Mouse (Mus musculus) ES-E14 (cell line): ENCODE results near the gene Endog. TPM values are rescaled to one million over a fixed set of nuclear protein-coding genes. Genes with fewer than 3 reads are reported as not detected.

ENCODE experiments used
- DNase-seq: peaks from one replicate; pipeline ENCODE4 v3.0.0-alpha.2; 2013; ENCODE audit warnings: low read depth, low spot score
- H3K27ac ChIP-seq: 2 replicates; pipeline ENCODE4 v1.5.1; 2012; ENCODE audit warnings: low read depth, mild to moderate bottlenecking, low read length, moderate library complexity, mixed read lengths; ENCODE audit not compliant: poor library complexity, insufficient read depth, severe bottlenecking
- H3K36me3 ChIP-seq: 2 replicates; pipeline ENCODE4 v1.6.1; 2012; ENCODE audit warnings: mild to moderate bottlenecking, low read length, moderate library complexity, mixed read lengths; ENCODE audit not compliant: control insufficient read depth, poor library complexity, insufficient read depth, severe bottlenecking
- H3K4me1 ChIP-seq, 2 experiments: fragments of 150-350 bp in 1 of 2; sonication (generic) in 1 of 2; 2 replicates each; pipeline ENCODE4 v1.6.1; 2012; ENCODE audit warnings: low read length in 2 of 2, mild to moderate bottlenecking in 1 of 2, mixed read lengths in 1 of 2; ENCODE audit not compliant: control insufficient read depth in 2 of 2, insufficient read depth in 2 of 2, poor library complexity in 1 of 2
- H3K4me3 ChIP-seq, 2 experiments: fragments of 150-350 bp in 1 of 2; sonication (generic) in 1 of 2; 2 replicates each; pipeline ENCODE4 v1.5.1; 2012; ENCODE audit warnings: low read length in 2 of 2, low read depth in 1 of 2, mild to moderate bottlenecking in 1 of 2, mixed read lengths in 1 of 2; ENCODE audit not compliant: insufficient read depth in 1 of 2, poor library complexity in 1 of 2, severe bottlenecking in 1 of 2
- H3K9ac ChIP-seq: 2 replicates; pipeline ENCODE4 v1.6.1; 2012; ENCODE audit warnings: low read depth, mild to moderate bottlenecking, low read length, mixed read lengths; ENCODE audit not compliant: poor library complexity, insufficient read depth, severe bottlenecking
- H3K9me3 ChIP-seq: fragments of 150-350 bp; sonication (generic); 2 replicates; pipeline ENCODE4 v1.6.1; 2012; ENCODE audit warnings: low read depth, mild to moderate bottlenecking, low read length; ENCODE audit not compliant: control insufficient read depth, insufficient read depth
- CHD2 ChIP-seq: IDR thresholded peaks from 2 replicates; pipeline ENCODE4 v1.6.1; 2014; ENCODE audit warnings: mild to moderate bottlenecking, low read depth, low read length, inconsistent platforms
- HCFC1 ChIP-seq: IDR thresholded peaks from 2 replicates; pipeline ENCODE4 v1.6.1; 2012; ENCODE audit warnings: low read length, inconsistent platforms, borderline replicate concordance; ENCODE audit not compliant: insufficient read depth
- MAFK ChIP-seq: IDR thresholded peaks from 2 replicates; pipeline ENCODE4 v1.6.1; 2014; ENCODE audit warnings: mild to moderate bottlenecking, low read depth, low read length, inconsistent platforms; ENCODE audit not compliant: insufficient read depth
- ZC3H11A ChIP-seq: IDR thresholded peaks from 2 replicates; pipeline ENCODE4 v1.6.1; 2012; ENCODE audit warnings: low read depth, mild to moderate bottlenecking, inconsistent platforms, low read length, borderline replicate concordance
- ZNF384 ChIP-seq: IDR thresholded peaks from 2 replicates; pipeline ENCODE4 v1.6.1; 2012; ENCODE audit warnings: low read depth, low read length, inconsistent platforms
- in situ Hi-C, 2 experiments: fragments of 600-800 bp; cut with MboI; formaldehyde crosslinking; loops; one replicate each; pipeline ENCODE4 v1.15.1; 2025; ENCODE audit warnings: low sequenced_read_pairs in 2 of 2, inconsistent platforms in 1 of 2; ENCODE audit not compliant: unreplicated experiment in 2 of 2
- total RNA-seq: library from RNA; depleted of rRNA; stranded (reverse); fragments of 300-350 nt; gene quantifications from 2 replicates; pipeline ENCODE4 v1.2.3, GENCODE M21; 2012; rRNA removed

Gene Endog
- total RNA-seq = 18.9 and 19.0 TPM in 2 replicates

DNA sequence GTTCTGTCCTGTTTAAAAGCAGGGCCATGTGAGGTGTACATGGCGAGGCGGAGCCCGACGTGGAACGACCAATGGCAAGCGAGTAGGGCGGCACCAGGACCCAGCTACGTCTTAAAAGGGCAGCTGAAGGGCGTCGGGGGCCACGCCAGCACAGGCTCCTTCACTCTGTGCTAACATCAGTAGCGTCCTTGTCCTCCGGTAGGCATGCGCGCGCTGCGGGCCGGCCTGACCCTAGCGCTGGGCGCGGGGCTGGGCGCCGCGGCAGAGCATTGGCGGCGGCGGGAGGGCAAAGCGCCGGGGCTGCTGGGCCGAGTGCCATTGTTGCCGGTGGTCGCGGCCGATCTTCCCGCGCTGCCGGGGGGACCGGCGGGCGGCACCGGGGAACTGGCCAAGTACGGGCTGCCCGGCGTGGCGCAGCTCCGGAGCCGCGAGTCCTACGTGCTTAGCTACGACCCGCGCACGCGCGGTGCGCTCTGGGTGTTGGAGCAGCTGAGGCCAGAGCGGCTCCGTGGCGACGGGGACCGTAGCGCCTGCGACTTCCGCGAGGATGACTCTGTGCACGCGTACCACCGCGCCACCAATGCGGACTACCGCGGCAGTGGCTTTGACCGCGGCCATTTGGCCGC is at the start of gene Endog:
Gene Endog, plus strand, starts transcription at position 123 of the 626 bp plus-strand sequence.
- in situ Hi-C loops = no loop called here
- Histone ChIP-seq H3K4me3 (peak within 1 kb of the TSS; percentile 75 to 78), H3K9ac (peak within 1 kb of the TSS; percentile 79), H3K4me1 (no peaks in the 10 kb centered on the region; a peak in 1 of 4 replicates), H3K9me3 (no peaks in the 10 kb centered on the region), H3K36me3 (peaks cover 38% of the 10 kb centered on the region), H3K27ac (no peak within 1 kb of the TSS)
- TF ChIP-seq CHD2 = no peak
- no peak for TF ChIP-seq ZNF384
- TF ChIP-seq ZC3H11A = no peak
- peak; percentile 14; the same call in 1 of the 2 replicates for TF ChIP-seq HCFC1
- TF ChIP-seq MAFK = no peak
- peak; percentile 66 for DNase-seq

DNA sequence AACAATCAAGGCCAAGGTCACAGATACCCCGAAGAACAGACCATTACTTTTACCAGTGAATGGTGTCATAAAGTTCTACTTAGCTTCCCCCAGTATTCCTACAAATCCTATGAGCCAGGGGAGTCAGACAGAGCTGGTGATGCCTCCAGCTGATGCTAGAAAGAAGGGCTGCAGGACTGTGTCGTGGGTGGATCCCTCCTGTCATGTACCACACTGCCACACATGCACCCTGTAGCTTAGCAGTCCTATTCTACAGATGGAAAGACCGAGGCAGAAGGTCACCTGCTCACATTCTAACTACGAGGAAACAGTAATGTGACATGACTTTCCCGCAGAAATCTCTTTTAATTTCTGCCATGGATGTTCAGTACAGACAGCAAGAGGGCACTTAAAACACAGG is 48.5 kb upstream of the Endog start:
- Histone ChIP-seq H3K4me1 (peaks cover 2 to 17% of the 10 kb centered on the region in 2 experiments; a peak in 3 of 4 replicates), H3K4me3 (no peak overlapping the region), H3K9ac (no peak overlapping the region), H3K27ac (no peak overlapping the region), H3K36me3 (no peaks in the 10 kb centered on the region; the same call in 1 of the 2 replicates), H3K9me3 (no peaks in the 10 kb centered on the region)
- TF ChIP-seq CHD2 (no peak), ZC3H11A (no peak), HCFC1 (no peak), ZNF384 (no peak), MAFK (no peak)
- in situ Hi-C loops = no loop called here
- DNase-seq = no peak

DNA sequence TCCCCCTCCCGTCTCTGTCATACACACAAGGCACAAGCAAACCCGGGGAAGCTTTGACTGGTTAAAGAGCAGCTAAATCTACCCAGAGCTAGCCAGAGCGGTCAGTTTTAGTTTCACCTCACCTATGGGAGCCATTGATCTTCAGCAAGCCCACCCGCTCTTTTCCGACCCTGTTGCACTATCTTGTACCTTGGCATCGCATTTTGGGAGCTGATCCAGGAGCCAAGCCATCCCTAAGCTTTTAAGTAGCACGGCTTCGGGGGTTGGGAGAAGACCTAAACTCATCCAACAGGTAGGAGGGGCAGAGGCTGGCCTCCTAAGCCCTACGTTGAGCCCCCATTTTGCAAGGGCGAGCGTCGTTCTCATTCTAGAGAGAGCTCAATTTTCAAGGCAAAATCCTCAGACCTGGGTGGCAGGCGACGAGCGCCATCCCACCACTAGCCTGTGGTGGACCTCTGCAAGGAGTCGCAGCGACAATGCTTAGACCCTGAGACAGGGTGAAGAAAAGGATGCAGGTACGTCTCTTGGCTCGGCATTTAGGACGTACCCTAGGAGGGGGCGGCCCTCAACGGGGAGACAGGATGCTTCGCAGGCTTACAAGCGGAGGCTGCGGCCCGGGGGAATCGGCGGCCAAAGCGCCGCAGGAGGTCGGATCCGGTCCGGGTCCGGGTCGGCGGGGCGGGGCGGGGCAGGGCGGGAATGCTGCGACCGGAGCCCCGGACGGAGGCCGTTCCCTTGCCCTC is 47.4 kb upstream of the Endog start:
- Histone ChIP-seq H3K4me3 (peak overlapping the region; percentile 81 to 94), H3K27ac (peak overlapping the region; percentile 86), H3K36me3 (no peaks in the 10 kb centered on the region; the same call in 1 of the 2 replicates), H3K9ac (peak overlapping the region; percentile 83), H3K4me1 (peaks cover 0 to 11% of the 10 kb centered on the region in 2 experiments; a peak in 2 of 4 replicates), H3K9me3 (no peaks in the 10 kb centered on the region)
- DNase-seq = no peak
- TF ChIP-seq ZNF384 (no peak), MAFK (no peak), ZC3H11A (no peak), CHD2 (no peak), HCFC1 (no peak)
- in situ Hi-C loops = no loop called here

DNA sequence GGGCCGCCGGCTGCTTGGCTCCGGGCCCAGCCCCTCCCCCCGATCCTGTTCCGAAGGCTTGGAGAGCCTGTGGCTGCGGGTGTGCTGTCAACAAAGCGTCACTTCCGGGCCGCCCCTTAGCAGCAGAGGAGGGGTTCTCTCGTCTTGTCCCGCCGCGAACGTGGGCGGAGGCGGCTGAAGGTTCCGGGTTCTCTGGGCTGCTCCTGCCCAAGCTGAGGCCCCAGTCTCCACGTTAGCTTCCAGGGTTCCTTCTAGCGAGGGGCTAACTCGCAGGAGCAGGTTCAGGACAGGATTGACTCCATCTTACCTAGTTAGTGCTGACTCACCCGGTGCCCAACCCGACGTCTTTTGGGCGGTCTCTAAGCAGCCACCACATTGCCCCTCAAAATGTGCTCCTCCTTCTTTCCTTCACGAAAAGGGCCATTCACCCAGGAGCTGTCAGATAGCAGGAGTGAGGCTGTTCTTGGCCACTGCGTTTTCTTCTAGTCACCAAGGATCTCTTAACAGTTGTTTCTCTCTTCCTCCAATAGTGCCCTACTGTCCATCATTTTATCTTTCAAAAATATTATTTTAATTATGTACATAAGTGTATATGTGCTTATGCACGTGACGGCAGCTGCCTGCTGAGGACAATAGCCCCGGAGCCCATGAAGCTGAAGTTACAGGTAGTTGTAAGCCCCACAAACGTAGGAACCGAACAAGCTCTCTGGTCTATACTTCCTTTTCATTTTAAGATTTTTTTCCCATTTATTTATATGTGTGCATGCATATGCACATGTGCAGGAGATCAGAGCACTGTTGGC is 46.6 kb upstream of the Endog start, which contains the start of gene Zer1:
Gene Zer1, minus strand, starts transcription at position 114 of the 803 bp plus-strand sequence.
- H3K4me3 ChIP-seq = peak within 1 kb of the TSS; percentile 81 to 94
- peak within 1 kb of the TSS; percentile 86 for H3K27ac ChIP-seq
- TF ChIP-seq HCFC1 (peak; percentile 83), MAFK (peak; percentile 40; the same call in 1 of the 2 replicates), CHD2 (0 out of 2 replicates have a peak, but pooled peaks have one; percentile 29), ZNF384 (no peak)
- H3K4me1 ChIP-seq = peaks cover 0 to 6% of the 10 kb centered on the region in 2 experiments; a peak in 2 of 4 replicates
- DNase-seq = peak; percentile 87
- no peaks in the 10 kb centered on the region for H3K9me3 ChIP-seq
- in situ Hi-C loops = no loop called here
- H3K9ac ChIP-seq = peak within 1 kb of the TSS; percentile 84
- H3K36me3 ChIP-seq = no peaks in the 10 kb centered on the region; the same call in 1 of the 2 replicates
